Mouse (Mus musculus) ES-E14 (cell line): ENCODE results near the gene Tead4. TPM values are rescaled to one million over a fixed set of nuclear protein-coding genes. Genes with fewer than 3 reads are reported as not detected.
"Not testable (repeated sequence)": the region's sequence is repeated elsewhere in the genome, so short reads cannot be mapped to it uniquely, and the experiment has no call there.

Source experiments
- DNase-seq: peaks from one replicate; pipeline ENCODE4 v3.0.0-alpha.2; 2013; ENCODE audit warnings: low read depth, low spot score
- H3K27ac ChIP-seq: 2 replicates; pipeline ENCODE4 v1.5.1; 2012; ENCODE audit warnings: low read depth, mild to moderate bottlenecking, low read length, moderate library complexity, mixed read lengths; ENCODE audit not compliant: poor library complexity, insufficient read depth, severe bottlenecking
- H3K36me3 ChIP-seq: 2 replicates; pipeline ENCODE4 v1.6.1; 2012; ENCODE audit warnings: mild to moderate bottlenecking, low read length, moderate library complexity, mixed read lengths; ENCODE audit not compliant: control insufficient read depth, poor library complexity, insufficient read depth, severe bottlenecking
- H3K4me1 ChIP-seq, 2 experiments: fragments of 150-350 bp in 1 of 2; sonication (generic) in 1 of 2; 2 replicates each; pipeline ENCODE4 v1.6.1; 2012; ENCODE audit warnings: low read length in 2 of 2, mild to moderate bottlenecking in 1 of 2, mixed read lengths in 1 of 2; ENCODE audit not compliant: control insufficient read depth in 2 of 2, insufficient read depth in 2 of 2, poor library complexity in 1 of 2
- H3K4me3 ChIP-seq, 2 experiments: fragments of 150-350 bp in 1 of 2; sonication (generic) in 1 of 2; 2 replicates each; pipeline ENCODE4 v1.5.1; 2012; ENCODE audit warnings: low read length in 2 of 2, low read depth in 1 of 2, mild to moderate bottlenecking in 1 of 2, mixed read lengths in 1 of 2; ENCODE audit not compliant: insufficient read depth in 1 of 2, poor library complexity in 1 of 2, severe bottlenecking in 1 of 2
- H3K9ac ChIP-seq: 2 replicates; pipeline ENCODE4 v1.6.1; 2012; ENCODE audit warnings: low read depth, mild to moderate bottlenecking, low read length, mixed read lengths; ENCODE audit not compliant: poor library complexity, insufficient read depth, severe bottlenecking
- H3K9me3 ChIP-seq: fragments of 150-350 bp; sonication (generic); 2 replicates; pipeline ENCODE4 v1.6.1; 2012; ENCODE audit warnings: low read depth, mild to moderate bottlenecking, low read length; ENCODE audit not compliant: control insufficient read depth, insufficient read depth
- CHD2 ChIP-seq: IDR thresholded peaks from 2 replicates; pipeline ENCODE4 v1.6.1; 2014; ENCODE audit warnings: mild to moderate bottlenecking, low read depth, low read length, inconsistent platforms
- HCFC1 ChIP-seq: IDR thresholded peaks from 2 replicates; pipeline ENCODE4 v1.6.1; 2012; ENCODE audit warnings: low read length, inconsistent platforms, borderline replicate concordance; ENCODE audit not compliant: insufficient read depth
- MAFK ChIP-seq: IDR thresholded peaks from 2 replicates; pipeline ENCODE4 v1.6.1; 2014; ENCODE audit warnings: mild to moderate bottlenecking, low read depth, low read length, inconsistent platforms; ENCODE audit not compliant: insufficient read depth
- ZC3H11A ChIP-seq: IDR thresholded peaks from 2 replicates; pipeline ENCODE4 v1.6.1; 2012; ENCODE audit warnings: low read depth, mild to moderate bottlenecking, inconsistent platforms, low read length, borderline replicate concordance
- ZNF384 ChIP-seq: IDR thresholded peaks from 2 replicates; pipeline ENCODE4 v1.6.1; 2012; ENCODE audit warnings: low read depth, low read length, inconsistent platforms
- in situ Hi-C, 2 experiments: fragments of 600-800 bp; cut with MboI; formaldehyde crosslinking; loops; one replicate each; pipeline ENCODE4 v1.15.1; 2025; ENCODE audit warnings: low sequenced_read_pairs in 2 of 2, inconsistent platforms in 1 of 2; ENCODE audit not compliant: unreplicated experiment in 2 of 2
- total RNA-seq: library from RNA; depleted of rRNA; stranded (reverse); fragments of 300-350 nt; gene quantifications from 2 replicates; pipeline ENCODE4 v1.2.3, GENCODE M21; 2012

The Tead4 gene
- total RNA-seq, 1 experiment, result 6.8 TPM

DNA sequence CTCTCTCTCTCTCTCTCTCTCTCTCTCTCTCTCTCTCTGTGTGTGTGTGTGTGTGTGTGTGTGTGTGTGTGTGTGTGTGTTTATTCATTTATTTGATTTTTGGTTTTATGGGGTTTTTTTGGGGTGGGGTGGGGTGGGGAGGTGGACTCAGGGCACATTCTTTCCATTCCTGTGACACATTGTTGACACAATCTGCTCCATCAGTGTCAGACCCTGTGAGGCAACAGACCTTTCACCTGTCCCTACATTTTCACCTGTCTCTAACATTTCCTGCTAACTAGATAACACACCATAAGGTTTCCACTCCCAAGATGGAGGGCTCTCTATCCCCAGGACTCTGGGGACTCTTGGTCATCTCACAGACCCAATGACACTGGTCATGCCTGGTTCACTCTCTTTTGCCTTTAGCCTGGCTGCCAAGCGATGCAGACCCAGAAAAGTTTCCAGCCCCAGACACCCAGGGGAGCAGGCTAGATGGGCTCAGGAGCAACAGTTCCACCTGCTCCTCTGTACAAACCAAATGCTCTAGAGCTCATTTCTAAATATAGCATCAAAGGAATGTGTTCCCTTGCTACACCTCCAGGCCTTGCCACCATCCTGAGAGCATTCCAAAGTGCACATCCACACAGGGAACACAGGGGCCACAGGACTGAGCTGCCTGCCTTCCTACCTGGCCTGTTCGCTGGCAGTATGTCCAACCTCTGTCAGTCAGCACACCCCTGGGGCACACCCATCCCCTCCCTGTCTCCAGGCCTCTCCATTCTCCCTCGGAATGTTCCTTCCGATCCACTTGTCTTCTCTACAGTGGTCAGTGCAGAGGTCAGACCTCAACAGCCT, 75.4 kb downstream of the Tead4 start:
- no peak for TF ChIP-seq ZC3H11A
- no peak for TF ChIP-seq HCFC1
- no peak for TF ChIP-seq ZNF384
- TF ChIP-seq MAFK, result no peak
- TF ChIP-seq CHD2, result no peak

DNA sequence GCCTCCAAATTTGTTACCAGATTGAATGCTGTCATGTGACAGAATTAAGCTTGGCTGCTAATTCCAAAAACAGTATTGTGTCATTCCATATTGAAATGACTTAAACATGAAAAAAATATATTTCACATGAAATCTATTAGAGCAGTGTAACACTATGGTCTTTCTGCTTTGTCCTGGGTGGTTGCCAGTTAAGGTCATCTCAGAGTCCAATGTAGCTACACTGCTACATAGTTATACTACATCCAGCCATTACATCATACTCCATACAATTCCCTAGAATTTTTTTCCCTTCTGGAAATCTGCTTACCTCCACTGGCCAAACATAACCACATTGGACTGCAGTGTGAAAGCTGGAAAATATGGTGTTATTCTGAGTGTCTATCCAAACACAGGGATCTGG, 77.5 kb downstream of the Tead4 start:
- Histone ChIP-seq H3K4me3 (no peak overlapping the region), H3K27ac (no peak overlapping the region), H3K9me3 (no peaks in the 10 kb centered on the region), H3K36me3 (peaks cover 1% of the 10 kb centered on the region; the same call in 1 of the 2 replicates), H3K9ac (no peak overlapping the region), H3K4me1 (peaks cover 0 to 7% of the 10 kb centered on the region in 2 experiments; a peak in 2 of 4 replicates)
- TF ChIP-seq MAFK (no peak), HCFC1 (no peak), ZNF384 (no peak), CHD2 (no peak), ZC3H11A (no peak)
- DNase-seq, result no peak
- in situ Hi-C loops, result no loop called here

More for the DNA sequence above, 75.4 kb downstream of the Tead4 start:
- Histone ChIP-seq H3K9me3 (no peaks in the 10 kb centered on the region), H3K9ac (no peak overlapping the region), H3K36me3 (peaks cover 1% of the 10 kb centered on the region; the same call in 1 of the 2 replicates), H3K4me3 (no peak overlapping the region), H3K4me1 (peaks cover 0 to 12% of the 10 kb centered on the region in 2 experiments; a peak in 2 of 4 replicates), H3K27ac (no peak overlapping the region)
- in situ Hi-C loops, result loop anchor here in 1 of 2 experiments (5.0 kb wide), 1 partner anchor 77 kb away; the partner anchor contains the start of gene Tead4
- DNase-seq, result no peak

DNA sequence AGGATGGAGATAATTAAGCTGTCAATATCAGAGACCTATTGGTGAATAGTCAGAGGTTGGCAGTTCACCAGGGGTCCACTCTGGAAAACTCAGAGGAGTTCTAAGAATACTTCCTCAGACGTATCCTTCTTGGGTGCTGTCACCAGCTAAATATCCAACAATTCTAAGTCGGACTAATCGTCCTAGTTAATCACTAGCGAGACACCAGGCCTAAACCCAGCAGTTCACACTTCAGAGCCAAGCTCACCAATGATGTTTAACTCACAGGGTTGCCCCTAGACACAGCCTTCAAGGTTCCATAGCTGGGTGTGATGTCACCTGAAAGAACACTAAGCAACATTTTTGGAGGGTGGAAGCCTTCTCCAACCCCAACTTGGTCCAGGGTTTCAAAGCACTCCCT, 85.6 kb downstream of the Tead4 start:
- in situ Hi-C loops, result not testable (repeated sequence)

DNA sequence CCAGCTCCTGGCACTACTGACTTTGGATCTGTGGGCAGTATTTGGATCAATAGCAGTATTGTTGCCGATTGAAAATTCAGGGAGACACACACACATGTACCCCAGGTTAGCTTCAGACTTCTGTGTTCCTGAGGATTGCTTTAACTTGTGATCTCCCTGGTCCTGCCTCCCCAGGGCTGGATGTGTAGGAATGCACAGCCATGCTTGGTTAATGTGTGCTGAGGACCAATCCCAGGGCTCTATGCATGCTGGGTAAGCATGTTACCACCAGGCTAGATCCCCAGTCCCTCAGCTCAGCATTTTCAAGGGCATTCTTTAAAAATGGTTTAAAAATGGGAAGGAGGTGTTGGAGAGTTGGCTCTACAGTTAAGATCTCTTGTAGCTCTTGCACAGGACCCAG, 91.4 kb downstream of the Tead4 start:
- H3K9me3 ChIP-seq, in situ Hi-C loops, H3K27ac ChIP-seq, H3K9ac ChIP-seq, H3K36me3 ChIP-seq, H3K4me1 ChIP-seq, DNase-seq, H3K4me3 ChIP-seq: not testable (repeated sequence)

More for the DNA sequence above, 85.6 kb downstream of the Tead4 start:
- not testable (repeated sequence) for H3K9ac ChIP-seq, H3K4me3 ChIP-seq, H3K36me3 ChIP-seq, H3K4me1 ChIP-seq, H3K9me3 ChIP-seq, DNase-seq, H3K27ac ChIP-seq
